Mouse (Mus musculus): Measurements from ENCODE around the gene Ttc34.

Gene Ttc34

DNA sequence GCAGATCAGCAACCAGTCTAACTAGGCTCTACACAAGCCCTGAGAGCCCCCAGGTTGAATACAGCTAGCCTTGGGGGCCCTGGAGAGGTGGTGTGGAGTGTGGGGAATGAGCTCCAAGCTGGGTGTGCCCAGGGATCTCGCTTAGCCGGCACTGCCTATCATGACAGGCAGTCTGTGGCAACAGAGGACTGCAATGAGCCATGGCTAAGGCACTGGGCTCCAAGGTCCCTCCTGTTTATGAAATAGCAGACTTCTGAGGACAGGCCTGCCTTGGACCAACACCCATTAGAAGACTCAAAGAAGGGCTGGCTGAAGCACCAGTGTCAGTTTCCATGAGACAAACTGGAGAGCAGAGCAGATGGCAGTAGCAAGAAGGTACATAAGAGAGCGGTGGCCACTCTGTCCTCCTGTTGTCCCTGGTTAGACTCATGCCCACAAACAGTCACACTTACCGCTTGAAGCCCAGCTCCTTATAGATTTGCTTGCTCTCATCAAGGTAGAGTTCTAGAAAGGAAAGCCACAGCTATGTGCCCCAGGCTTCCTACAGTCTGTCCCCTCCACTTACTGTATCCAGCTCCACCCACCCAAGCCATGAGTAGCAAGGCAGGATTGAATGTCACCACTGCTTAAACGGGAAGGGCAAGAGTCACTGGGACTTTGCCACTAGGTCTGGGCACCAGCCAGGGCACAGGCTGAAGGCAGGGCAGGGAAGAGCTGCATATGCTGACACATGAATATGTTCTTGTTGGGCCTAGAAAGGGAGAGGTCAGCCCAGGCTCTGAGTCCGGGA is 60.6 kb downstream of the Ttc34 start:
- peak; percentile 81 for DNase-seq (ENCODE audit: low read depth, low spot score)

DNA sequence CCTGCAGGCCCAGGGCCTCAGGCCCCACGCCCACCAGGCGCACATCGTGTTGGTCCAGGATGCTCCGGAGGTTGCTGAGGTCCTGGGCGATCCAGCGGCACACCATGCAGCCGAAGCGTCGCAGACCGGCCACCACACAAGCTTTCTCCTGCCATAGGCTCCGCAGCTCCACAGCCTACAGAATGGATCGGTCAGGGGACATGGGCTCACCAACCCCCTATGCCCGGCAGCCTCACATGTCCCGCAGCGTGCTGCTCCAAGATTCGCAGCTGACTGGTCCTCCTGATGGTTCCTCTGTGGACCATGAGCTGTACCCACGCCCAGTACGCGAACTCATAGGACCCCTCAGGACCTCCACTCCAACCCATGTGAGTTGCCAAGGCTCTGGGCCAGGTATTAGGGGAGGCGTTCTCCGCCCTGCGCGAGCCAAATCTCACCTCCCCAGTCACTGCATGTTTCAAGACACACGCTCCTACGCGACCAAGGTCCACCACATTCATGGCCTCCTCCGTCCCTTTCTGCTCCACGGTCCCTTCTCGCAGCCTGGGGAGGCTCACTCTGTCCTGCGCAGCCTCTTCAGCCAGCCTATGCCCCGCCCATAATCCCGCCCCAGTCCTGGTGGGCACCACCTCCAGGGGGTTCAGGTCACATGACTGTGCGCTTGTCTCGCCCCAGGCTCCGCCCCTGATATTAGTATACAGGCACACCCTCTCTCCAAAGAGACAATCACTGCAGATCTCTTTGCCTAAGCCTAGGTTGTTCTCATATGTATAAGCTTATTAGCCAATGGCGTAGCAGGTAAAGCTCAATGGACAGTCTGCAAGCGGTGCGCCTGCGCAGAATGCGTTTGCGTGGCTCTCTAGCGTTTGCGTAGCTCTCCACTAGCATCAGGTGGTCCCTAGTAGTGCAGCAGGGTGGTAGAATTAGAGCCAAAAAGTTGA is 61.5 kb downstream of the Ttc34 start, which contains the start of gene Fam213b:
Gene Fam213b, minus strand, starts transcription at position 630 of the 941 bp plus-strand sequence.
- peak; percentile 88 for DNase-seq (ENCODE audit: low read depth, low spot score)

DNA sequence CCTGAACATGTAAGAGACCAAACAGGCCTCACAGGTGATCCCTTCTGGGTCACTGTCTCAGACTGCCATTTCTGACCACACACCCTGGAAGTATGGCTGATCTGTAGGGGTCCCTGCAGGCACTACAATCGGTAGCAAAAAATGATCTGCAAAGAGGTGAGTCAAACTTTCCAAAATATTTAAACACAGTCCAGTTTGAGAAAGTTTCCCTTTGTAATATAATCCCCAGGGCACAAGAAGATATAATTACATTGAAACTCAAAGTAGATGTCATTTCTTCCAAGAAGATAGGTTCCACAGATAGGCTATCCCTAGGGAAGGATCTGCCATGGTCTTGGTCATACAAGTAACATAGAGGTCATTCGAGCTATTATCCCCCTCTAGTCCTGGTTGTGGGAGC is 65.1 kb downstream of the Ttc34 start:
- DNase-seq (ENCODE audit: low read depth, low spot score), result no peak

DNA sequence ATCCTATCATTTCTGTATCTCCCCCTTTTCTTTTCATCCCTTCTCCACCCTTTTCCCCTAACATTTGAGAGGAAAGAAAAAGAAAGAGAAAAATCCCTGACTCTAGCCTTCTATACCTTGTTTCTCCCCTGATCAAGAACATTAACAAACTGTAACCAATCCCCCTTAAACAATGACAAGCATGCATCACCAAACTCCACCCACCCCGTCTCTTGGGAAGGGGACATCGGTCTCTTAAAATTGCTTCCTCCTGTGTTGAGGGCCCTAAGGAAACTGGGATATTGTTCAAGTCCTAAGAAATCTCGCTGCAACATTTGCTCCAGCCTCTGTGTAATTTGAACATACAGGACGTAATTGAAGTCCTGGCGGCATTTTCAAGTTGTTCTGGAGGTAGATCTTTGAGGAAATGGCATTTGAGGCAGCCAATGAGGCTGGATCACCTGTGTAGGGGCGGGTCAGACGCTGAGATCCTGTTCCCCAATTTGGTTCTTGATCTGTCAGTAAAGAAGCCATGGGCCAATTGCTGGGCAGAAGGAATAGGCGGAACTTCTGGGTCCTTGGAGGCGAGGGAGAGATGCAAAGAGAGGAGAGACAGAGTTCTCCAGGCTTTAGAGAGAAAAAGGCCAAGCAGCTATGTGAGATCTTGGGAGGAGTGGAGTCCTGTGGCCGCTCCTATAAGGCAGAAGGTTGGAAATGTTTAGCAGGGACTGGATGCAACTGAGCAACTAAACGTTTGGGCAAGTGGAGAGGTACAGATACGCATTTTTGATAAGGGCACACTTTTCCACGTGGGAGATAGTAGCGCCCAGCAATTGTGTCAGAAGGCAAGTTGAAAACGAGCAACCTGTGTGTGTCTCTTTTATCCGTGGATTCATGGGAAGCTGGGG is 67.2 kb downstream of the Ttc34 start:
- peak; percentile 51 for DNase-seq (ENCODE audit: low read depth, low spot score)

DNA sequence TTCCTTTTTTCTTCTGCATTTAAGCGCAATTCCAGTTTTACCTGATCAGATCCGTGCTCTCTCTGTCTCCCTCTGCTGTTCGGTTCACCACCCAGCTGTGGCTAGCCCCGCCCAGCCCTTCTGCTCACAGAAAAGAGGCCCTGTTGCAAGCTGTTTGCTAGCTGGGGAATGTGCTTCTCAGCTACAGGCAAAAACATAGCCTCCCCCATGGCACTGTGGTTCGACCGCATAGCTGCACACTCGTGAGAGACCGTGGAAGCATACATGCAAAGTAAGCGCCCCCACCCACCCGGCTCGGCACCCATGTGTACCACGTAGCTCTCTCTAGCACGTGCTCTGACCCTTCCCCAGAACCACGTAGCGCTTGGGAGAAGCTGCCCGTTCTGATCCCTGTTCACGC is 70.6 kb downstream of the Ttc34 start:
- DNase-seq (ENCODE audit: low read depth, low spot score), result no peak

DNA sequence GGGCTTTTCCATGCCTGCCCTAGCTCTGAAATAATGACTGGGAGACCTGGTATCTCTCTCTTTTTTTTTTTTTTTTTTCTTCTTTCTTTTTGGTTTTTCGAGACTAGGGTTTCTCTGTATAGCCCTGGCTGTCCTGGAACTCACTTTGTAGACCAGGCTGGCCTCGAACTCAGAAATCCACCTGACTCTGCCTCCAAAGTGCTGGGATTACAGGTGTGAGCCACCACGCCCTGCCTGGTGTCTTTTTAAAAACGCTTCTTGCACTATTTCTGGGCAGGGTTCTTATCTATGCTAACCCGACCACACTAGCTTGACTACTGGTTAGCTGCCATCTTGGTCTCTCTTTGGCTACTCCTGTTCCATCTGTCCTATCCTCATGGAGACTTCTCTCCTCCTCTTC is 71.2 kb downstream of the Ttc34 start:
- no peak for DNase-seq (ENCODE audit: low read depth, low spot score)

DNA sequence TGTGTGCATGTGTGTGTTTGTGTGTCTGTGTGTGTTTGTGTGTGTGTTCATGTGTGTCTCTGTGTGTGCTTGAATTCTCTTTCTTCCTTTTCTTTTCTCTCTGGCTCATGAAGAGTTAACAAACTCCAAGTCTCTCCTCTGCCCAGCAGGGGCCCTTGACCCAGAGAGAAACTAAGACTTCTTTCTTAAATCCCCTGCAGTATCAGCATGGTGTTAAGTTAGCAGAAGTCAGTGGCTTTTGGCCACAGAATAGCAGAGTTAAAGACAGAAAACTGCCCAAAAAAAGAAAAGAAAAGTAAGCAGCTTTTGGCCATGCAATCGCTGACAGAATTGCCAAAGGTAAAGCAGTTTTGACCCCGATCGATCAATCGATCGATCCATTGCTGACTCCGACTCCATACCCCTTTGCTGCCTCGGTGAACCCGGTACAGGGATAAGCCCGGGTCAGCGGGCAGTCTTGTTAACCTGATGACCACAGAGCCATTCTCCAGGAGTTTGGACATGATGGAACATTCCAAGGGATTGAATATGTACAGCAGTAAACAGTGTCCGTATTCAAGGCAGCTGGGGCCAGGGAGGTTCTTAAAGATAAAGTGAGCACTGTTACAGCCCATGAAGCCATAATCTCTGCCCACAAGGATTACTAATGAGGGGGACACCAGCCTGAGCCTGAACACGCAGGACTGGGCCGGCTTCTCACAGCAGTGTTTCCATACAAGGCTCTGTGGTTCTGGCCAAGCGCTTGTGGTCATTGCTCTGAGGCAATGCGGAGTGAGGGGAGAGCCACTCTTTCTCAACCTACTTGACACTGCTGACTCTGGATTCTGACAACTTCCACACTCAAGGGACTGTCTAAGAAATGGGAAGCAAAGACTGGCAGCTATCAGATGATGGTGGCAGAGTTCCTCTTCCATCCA is 73.6 kb downstream of the Ttc34 start:
- DNase-seq (ENCODE audit: low read depth, low spot score), result no peak

DNA sequence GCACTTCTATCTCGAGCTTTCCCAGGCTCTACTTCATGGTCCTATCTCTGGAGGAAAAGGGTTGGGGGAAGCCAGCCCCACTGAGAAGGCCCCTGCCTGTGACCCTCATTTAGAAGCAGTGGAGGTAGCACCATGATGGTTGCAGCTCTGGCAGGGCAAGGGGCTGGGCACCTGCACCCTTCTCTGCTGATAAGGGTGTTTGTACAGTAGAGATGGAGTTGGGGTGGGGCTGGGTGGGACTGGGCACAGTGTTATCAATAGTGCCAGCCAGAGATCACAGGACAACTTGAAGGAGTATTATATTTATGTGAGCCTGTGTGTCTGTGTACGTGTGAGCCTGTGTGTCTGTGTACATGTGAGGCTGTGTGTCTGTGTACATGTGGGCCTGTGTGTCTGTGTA is 74.4 kb downstream of the Ttc34 start:
- DNase-seq (ENCODE audit: low read depth, low spot score), result no peak

DNA sequence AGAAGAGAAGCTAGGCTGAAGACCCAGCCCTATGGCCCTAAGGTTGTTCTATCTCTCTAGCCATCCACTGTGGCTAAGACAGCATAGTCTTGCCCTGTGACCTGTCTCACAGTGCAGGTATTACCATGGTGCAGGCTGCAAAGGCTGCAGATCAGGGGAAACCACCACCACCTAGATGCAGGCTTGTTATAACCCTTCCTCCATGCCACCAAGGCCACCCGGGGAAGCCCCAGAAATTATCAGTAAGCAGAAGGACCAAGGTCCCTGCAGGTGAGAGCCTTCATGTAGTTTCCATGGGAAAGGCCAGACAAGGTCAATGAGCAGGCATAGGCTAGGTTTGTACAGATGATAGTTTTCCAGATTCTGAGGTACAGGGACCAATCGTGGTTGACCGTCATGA is 76.6 kb downstream of the Ttc34 start:
- DNase-seq (ENCODE audit: low read depth, low spot score), result no peak

DNA sequence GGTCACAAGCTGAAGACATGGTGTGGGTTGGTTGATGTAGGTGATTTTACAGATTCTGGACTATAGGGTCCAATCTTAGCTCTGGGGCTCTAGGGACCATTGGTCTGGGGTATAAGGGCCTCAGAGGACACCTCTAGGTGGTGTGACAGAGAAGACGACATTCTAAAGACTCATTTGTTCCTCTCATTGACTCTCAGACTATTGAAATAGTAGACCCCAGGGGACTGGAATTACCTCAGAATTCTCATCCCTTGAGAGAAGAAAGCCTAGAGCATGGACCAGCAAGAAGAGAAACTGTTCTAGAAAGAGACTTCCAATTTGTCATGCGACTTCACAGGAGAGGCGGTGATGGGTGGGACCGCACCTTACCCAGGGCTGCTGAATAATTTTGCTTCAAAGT is 77.0 kb downstream of the Ttc34 start:
- no peak for DNase-seq (ENCODE audit: low read depth, low spot score)

DNA sequence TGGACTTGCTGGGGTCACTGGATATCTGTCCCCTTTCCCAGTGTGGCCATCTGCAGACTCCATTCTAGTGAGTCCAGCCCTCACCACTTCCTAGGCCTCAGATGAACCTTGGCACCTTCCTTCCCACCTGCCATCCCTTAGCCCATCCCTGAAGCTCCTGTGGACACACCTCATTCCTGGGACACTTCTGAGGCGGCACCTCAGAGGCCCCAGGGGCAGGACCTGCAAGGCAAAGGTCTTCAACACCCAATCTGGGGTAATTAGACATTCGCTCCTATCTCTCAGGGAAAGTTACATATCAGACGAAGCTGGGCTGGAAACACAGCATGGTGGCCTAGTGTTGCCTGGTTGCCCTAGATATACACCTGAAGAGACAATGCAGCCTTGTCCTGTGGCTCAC is 77.4 kb downstream of the Ttc34 start:
- no peak for DNase-seq (ENCODE audit: low read depth, low spot score)

DNA sequence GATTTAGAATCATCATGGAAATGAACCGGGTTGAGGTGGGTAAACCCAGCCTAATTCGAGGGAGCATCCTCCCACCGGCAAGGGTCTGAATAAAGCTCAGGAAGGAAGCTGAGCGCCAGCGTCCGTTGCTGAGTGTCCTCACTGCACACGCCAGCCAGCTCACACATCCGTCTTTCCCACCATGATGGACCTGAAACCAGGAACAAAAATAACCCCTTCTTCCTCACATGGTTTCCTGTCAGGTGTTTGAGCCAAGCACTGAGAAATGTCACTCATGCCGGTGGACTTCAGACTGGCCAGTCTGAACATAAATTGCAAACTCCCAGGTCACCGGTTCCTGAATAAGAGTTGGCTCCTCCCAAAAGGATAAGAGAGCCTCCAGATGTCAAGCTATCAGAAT is 78.0 kb downstream of the Ttc34 start:
- no peak for DNase-seq (ENCODE audit: low read depth, low spot score)

DNA sequence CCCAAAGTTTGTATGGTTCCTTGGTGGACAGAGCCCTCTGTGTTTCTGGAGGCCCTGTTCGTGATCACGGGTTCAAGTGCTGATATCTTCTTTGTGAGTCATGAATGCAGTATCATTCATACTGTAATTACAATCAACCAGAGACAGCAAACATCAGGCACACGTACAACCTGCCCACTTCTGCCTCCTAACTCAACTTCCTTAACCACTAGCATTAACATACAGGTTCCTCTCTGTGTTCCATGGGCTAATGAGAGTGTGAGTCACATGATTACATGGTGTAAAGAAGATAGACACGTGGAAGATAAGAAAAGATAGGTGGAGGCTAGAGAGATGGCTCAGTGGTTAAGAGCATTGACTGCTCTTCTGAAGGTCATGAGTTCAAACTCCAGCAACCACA is 79.4 kb downstream of the Ttc34 start:
- DNase-seq (ENCODE audit: low read depth, low spot score), result no peak
